Mouse (Mus musculus) frontal cortex, postnatal 36 days (tissue): ENCODE measurements around the gene Timmdc1.
A peak's percentile ranks its signal among the peaks of the same experiment; 100 is the strongest.

Source experiments
- DNase-seq, 2 experiments: peaks; one replicate each; pipeline ENCODE4 v3.0.0; 2022; ENCODE audit warnings: low spot score in 2 of 2

Timmdc1 gene

DNA sequence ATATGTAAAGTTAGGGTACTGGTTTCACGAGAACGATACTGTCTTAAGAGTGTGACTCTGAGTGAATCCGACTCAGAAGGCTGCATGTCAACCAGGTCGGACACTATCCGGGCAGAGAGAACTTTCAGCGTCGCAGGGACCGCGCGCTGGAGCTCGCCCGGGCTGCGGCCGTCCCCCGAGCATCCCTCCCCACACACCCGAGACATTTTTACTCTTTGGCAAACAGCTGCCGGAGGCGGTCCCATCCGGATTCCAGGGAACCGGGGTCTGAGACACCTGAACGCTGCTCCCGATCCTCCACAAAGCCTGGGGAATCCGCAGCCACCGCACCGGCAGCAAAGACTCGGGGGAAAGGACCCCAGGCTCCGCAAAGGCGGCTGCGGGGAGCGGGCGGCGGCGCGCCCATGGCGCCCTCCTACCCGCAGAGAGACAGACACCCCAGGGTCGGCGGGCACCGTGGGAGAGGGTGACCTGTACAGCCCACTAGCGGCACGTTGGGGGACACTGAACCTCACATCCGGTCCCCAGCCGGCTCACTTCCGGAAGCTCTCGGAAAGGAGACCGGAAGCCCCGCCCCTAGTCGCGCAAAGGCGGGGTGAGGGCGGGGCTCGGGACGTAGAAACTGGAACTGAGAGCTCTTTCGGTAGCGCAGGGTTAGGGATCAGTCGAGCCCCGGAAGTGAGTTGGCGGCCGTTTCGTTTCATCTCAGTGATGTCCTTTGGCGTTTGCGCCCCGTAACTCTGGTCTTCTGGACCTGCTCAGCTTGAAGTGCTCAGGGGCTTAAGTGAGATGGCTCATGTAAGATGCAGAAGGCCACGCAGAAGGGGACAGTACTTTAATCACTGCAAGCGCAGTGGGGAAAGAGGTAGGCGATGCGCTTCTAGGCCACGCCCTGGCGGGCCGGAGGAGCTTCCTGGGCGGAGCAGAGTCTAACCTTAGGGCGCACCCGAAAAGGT is at the start of gene Timmdc1:
TSS of gene Timmdc1 (minus strand) at position 535 of the 956 bp plus-strand sequence.
- DNase-seq: peak; percentile 93 to 96

GRCm38 (mm10) chr16:38571481-38571880 is 49.0 kb upstream of the Timmdc1 start:
- no peak for DNase-seq

DNA sequence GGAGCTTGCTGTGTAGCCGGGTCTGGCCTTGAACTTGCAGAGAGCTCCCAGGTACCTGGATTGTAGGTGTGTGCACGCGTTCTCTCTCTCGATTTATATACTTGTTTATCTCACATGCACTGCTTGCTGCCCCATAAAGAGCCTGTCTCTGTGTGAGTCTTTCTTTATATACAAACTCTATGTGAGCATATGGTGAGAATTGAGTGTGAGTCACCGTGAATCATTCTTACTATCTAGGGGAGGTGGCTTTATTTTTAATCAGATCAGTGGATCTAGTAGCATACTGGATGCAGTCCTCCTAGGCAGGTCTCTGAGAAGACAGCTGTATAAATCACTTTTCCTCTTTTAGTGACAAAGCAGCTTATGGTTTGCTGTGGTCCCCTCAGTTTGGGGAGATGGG is 45.7 kb upstream of the Timmdc1 start:
- peak in 1 of 2 experiments; percentile 17 for DNase-seq

DNA sequence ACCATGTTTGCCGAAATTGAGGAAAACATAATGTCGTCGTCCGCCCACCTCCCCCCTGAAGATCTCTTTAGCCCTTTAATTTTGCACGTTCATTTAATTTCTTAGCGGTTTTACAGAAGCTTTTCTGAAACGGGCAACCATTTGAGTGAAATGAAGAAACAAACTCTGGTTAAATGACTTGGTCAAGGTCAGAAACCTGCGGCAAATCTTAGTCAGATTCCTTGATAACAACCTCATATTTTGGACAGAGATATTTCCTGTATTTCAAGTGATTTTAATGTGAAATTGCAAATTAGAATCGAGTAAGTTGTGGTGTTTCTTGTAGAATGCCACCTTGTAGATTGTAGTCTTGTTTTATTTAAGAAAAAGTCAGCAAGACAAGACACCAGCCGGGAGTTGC is 41.1 kb upstream of the Timmdc1 start:
- DNase-seq: no peak

GRCm38 (mm10) chr16:38562968-38563327 is 40.5 kb upstream of the Timmdc1 start:
- no peak for DNase-seq

GRCm38 (mm10) chr16:38562131-38562967 is 39.9 kb upstream of the Timmdc1 start:
- peak; percentile 95 to 97 for DNase-seq

GRCm38 (mm10) chr16:38558221-38558748 is 35.8 kb upstream of the Timmdc1 start, which contains the start of gene Tmem39a:
TSS of gene Tmem39a (plus strand) at chr16:38558698.
- DNase-seq: no peak

GRCm38 (mm10) chr16:38555988-38556387 is 33.5 kb upstream of the Timmdc1 start:
- no peak for DNase-seq

- peak; percentile 82 to 86 for DNase-seq
Observed at GRCm38 (mm10) chr16:38549479-38550396, 27.3 kb upstream of the Timmdc1 start, which contains the start of gene Poglut1. TSS of gene Poglut1 (minus strand) at chr16:38550258.

DNA sequence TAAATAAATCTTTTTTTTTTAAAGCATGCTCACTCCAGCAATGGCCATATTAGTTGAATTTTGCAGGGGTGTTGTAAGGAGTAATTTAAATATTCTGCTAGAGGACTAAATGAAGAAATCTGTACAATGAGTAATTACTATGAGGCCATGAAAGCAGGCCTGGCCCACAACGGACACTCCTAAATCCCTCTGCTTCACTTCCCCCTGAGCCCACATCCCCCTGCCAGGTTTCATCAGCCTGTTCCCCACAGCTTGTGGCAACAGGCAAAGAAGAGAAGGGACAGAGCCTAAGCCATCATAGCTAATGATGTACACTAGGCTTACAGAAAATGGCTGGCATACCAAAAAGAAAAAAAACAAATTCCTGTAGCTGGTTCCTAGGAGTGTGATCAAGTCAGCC is 25.5 kb upstream of the Timmdc1 start:
- no peak for DNase-seq

DNA sequence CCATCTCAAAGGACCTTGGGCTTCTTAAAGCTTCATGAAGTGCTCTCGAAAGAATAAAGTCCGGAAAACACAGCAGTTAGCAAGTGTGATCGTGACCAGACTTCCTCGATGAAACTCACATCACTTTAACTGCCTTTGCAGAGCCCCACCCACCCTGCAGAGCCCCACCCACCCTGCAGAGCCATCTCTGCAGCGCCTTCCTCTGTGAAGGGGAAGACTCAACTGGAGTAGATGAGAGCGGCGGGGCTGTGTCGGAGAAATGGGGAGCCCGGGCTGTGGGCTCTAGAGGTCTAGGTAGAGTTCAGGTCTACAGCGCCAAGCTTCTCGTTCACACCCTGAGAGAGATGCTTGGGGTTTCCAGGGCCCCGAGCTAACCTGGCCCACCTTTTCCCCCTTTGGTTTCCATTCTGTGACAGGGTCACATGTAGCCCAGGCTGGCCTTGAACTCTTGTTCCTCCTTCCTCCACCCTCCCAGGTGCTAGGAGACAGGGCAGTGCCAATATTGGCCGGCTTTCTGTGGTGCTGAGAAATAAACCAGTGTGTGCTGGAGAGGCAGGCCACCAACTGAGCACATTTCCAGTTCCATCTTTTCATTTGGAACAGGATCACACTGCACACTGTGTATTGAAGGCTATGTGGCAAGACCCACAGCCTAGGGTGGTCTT is 16.4 kb upstream of the Timmdc1 start:
- DNase-seq: no peak

- DNase-seq: peak; percentile 76 to 79
Observed at GRCm38 (mm10) chr16:38536544-38537146, 14.2 kb upstream of the Timmdc1 start.

- DNase-seq: no peak
Observed at GRCm38 (mm10) chr16:38526264-38526663, 3.8 kb upstream of the Timmdc1 start.

DNA sequence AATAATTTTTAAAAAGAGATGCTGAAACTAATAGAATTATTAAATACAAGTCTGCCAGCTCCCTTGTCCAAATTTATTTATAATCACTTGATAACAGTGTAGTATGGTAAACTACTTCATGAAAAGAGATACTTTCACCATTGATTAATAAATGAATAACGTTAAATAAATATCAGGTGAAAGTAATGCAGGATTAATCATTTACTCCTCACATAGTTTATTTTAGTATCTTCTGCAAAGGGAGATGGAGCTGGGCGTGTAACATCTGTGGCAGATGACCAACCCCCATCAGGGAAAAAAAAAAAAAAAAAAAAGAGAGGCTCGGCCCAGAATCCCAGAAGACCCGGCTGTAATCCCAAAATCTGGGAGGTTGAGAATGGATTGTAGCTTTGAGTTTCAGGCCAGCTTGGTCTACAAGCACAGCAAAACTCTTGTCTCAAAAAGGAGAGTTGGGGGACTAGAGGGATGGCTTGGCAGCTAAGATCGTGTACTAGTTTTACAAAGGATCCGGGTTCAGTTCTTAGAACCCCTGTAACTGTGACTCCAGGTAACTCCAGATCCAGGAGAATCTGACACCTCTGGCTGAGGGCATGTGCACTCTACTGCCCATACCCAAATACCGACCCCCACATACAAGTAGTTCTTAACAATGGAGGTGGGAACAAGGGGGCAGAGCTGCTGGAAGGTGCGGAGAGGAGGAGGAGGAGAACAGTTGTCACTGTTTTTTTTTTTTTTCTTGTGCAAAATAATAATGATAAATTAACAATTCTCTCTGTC is 1.1 kb downstream of the Timmdc1 start:
- DNase-seq: no peak

DNA sequence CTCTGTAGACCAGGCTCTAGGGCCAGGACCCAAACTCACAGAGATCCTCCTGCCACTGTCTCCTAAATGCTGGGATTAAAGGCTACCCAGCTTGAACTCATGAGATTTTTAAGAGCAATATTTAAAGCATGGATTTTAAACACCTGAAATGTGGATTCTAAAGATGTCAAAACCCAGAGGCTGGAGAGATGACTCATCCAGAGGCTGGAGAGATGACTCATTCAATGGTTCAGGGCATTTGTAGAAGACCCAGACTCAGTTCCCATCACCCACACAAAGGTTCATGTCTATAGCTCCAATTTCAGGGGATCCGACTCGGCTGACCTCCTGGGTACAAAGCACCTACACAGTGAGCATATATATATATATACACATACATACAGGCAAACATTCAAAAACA is 3.3 kb downstream of the Timmdc1 start:
- no peak for DNase-seq

GRCm38 (mm10) chr16:38510846-38511245 is 11.6 kb downstream of the Timmdc1 start:
- no peak for DNase-seq

DNA sequence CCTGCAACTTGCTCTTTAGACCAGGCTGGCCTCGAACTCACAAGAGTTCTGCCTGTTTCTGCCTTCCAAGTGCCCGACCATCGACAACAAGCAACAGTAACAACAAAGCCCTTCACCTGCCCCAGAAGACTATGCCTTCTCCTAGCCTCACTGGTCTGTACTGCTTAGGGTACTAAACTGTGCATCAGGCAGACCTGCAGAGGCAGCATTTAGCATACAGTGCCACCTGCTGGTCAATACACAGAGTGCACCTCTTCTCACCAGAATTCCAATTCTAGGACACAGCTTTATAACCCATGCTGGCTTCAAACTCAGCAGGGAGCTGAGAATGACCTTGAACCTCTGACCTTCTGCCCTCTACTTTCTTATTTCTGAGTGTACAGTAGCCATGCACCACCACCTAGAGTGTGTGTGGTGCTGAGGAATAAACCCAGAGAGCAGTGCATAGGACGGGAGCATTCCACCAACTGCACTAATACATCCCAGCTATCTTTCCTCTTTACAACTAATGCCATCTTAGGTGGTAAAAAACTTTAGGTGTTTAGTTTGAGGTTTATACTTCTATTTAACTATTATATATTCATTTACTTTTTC is 16.3 kb downstream of the Timmdc1 start:
- peak; percentile 56 to 80 for DNase-seq

DNA sequence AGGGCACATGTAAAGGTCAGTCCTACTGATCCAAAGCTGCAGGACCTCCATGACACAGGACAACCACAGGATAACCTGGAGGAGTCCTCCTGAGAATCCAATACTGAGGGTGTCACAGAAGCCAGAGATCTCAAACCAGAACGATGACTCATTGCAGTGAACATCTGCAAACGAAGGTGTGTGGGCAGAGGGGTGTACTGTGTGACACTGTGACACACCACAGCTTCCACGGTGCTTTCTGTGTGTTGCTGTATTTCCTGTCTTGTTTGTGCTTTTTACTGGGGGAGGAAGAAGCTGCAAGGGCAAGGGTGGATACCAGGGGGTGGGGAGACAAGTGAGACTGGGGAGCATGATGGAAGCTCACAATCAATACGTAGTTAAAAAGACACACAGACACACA is 18.9 kb downstream of the Timmdc1 start:
- DNase-seq: no peak

DNA sequence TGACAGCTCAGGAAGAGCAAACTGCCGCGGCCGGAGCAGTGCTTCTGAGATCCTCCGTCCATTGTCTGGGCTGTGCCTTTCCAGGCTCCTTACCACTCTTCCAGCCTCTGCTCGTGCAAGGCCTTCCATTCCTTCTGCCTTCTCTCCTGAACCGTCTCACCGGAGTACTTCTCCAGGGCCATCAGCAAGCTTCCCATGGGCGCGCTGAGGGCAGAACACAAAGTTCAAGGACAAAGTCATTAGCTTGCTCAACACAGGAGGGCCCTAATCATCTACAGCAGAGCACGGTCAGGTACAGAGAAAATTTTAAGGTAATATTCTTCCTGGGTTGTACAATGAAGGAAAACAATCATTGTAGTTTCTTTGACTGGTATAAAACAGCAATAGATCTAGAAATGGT is 20.0 kb downstream of the Timmdc1 start:
- DNase-seq: no peak
